Mouse (Mus musculus): ENCODE results near the gene Sos2. TPM values are rescaled to one million over a fixed set of nuclear protein-coding genes. Genes with fewer than 3 reads are reported as not detected.
"Not testable (repeated sequence)": the region's sequence is repeated elsewhere in the genome, so short reads cannot be mapped to it uniquely, and the experiment has no call there.

Gene Sos2
- total RNA-seq, 2 experiments from 2014 or later, result 49.7 to 55.4 TPM

DNA sequence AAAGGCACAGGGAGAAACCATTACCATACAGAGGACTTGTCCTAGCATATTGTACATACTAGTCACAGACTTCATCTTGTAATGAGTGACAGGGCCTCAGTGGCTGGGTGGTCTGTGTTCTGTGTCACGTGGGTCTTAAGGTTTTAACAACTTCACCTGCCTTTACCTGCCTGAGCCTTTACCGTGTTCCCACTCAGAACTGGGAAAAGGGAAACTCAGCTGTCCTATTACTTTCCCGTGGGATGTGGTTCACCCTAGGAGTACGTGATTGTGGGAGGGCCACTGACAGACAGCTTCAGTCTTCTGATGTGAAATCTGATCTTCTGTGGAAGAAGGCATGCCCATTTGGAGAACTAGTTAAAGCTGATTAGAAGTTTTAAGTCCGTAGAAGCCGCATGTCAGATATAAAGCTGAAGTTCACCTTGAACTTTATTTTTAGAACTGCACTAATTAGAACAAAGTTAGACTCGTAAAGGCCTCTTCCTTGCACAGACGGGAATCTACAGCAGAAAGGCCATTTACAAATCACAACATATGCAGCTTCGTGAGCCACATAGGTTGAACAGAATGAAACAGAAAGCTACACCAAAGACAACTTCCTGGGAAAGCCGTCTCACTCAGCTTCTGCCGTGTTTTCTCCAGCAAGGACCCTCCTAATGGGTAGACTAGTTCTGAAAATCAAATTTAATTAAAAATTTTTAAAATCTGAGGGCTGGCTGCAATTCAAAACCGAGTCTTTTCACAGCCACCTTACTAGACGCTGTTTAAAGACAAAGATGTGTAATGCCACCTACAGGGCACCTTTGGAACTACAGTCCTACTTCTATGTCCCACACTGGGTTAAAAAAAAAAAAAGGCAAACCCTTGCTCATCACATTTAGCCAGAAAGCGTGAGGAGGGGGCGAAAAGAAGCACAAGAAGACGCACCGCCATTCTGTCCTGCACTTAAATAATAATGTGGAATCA, 107.5 kb downstream of the Sos2 start:
- DNase-seq (ENCODE audit: low spot score), result peak; percentile 86

- no peak for DNase-seq (ENCODE audit: low spot score)
Observed at GRCm38 (mm10) chr12:69573271-69573670, 108.4 kb downstream of the Sos2 start.

DNA sequence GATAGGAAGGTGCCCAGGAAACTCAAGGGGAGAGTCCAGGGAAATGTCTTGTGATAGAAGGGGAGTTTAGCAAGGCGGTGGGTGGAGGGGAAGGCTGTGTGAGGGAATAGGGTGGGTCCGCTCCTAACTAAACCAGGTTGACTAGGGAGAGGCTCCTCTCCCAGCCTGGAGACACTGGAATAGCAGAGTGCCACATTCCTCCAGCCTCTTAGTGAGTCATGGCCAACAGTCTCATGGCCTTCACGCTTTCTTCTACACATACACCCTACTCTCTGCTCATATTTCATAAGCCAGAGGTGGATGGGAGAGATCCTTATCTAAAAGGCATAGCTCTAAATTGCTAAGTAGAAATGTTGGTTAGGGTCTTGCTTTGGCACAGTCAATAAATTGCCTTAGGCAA, 111.7 kb downstream of the Sos2 start:
- DNase-seq (ENCODE audit: low spot score), result no peak

DNA sequence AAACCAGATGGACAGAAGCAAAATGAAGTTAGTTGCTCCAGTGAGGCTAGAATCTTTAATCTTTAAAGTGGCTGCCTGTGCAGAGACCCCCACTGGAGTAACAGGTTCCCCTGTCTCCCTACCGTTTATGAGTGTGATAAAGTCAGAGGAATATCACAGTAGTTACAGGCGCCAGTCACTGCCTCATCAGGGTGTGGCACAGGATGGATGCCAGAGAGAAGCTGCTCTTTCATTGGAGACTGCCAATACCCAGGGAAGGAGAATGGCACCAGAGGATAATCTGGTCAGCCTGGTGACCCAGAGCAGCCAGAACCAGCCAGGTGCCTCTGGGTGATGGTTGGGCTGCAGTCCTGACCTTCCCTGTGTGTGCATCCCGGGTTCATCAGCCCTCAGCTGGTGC, 113.4 kb downstream of the Sos2 start:
- no peak for DNase-seq (ENCODE audit: low spot score)

- DNase-seq (ENCODE audit: low spot score), result not testable (repeated sequence)
Observed at GRCm38 (mm10) chr12:69561006-69561405, 120.6 kb downstream of the Sos2 start.

DNA sequence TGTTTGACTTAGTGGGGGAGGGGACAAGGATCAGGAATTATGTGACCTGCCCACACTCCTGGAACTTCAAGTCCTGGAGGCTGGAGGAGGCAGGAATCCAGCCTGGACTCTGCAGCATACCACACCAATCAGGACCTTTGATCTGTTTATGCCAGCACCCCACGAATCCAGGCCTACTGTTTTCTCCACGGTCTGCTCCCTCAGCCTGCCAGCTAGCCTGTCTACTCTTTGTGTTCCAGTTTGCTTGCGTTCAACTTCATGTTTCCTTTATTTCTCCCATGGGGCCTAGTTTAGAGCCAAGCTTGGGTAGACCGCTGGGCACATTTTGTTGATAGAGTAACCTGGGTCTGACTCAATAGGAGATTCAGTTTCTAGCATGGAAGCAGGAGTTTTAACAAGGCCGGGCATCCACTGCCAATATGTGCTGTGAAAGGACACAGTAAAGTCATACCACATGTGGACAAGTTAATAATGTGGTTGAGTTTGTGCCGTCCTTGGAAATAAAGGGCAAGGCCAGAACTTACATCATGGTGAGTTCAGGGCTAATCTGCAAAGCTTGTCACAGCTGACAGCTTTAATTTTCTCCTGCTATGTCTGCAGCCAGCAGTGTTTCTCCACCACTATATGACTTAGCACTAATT, 125.3 kb downstream of the Sos2 start:
- no peak for DNase-seq (ENCODE audit: low spot score)

GRCm38 (mm10) chr12:69545456-69546178, 136.0 kb downstream of the Sos2 start:
- no peak for DNase-seq (ENCODE audit: low spot score)

- DNase-seq (ENCODE audit: low spot score), result no peak
Observed at GRCm38 (mm10) chr12:69544994-69545393, 136.7 kb downstream of the Sos2 start.

- no peak for DNase-seq (ENCODE audit: low spot score)
Observed at GRCm38 (mm10) chr12:69544562-69544961, 137.1 kb downstream of the Sos2 start.

- DNase-seq (ENCODE audit: low spot score), result no peak
Observed at GRCm38 (mm10) chr12:69542376-69542775, 139.3 kb downstream of the Sos2 start.

DNA sequence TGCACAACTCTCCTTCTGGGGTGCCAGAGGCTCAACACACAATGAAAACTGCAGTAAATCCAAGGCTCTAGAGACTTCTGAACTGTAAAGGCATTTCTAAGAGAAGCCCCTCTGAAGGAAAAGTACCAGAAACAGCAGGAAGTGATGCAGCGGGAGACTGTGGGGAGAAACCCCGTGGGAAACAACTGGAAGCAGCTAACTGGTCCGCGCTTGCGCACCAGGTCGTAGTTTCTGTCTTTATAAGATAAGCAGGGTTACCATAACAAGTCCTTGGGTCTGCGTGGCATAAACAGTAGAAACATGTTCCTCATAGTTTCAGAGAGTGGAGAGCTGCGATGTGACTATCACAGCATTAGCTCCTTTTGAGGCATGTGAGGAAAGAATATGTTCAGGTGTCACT, 140.0 kb downstream of the Sos2 start:
- DNase-seq (ENCODE audit: low spot score), result no peak

- DNase-seq (ENCODE audit: low spot score), result no peak
Observed at GRCm38 (mm10) chr12:69539353-69539752, 142.3 kb downstream of the Sos2 start.

GRCm38 (mm10) chr12:69538362-69538950, 143.2 kb downstream of the Sos2 start:
- DNase-seq (ENCODE audit: low spot score), result peak; percentile 7

DNA sequence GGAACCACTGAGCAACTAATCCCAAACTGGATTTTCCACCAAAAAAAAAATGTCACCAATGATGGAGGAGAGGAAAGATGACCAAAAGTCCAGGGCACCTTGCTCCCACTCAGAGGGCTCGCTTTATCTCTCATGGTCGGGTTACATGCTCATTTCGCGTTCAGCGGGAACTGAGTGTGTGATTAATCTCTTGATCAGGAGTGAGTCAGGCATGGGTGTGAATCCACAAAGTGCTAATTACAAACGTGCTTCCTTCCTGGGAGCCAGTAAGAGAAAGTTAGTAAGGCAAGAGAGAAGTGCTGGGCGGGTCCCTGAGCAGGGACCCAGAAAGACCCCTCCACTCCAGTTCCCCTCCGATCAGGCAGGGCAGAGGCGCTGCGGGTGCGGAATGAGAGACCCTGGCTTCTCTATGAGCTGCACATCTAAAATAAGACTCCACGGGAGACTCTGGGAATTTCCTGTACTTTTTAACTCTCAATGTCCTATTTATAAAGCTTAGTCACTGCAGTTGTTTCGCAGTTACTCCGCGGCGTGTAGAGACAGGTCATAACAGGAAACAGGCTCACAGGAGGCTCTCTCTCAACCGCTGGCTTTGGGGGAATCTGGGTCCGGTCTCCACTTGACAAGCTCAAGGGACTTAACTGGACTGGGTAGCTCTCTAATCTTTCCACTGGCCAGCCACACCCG, 143.8 kb downstream of the Sos2 start:
- peak; percentile 63 for DNase-seq (ENCODE audit: low spot score)

DNA sequence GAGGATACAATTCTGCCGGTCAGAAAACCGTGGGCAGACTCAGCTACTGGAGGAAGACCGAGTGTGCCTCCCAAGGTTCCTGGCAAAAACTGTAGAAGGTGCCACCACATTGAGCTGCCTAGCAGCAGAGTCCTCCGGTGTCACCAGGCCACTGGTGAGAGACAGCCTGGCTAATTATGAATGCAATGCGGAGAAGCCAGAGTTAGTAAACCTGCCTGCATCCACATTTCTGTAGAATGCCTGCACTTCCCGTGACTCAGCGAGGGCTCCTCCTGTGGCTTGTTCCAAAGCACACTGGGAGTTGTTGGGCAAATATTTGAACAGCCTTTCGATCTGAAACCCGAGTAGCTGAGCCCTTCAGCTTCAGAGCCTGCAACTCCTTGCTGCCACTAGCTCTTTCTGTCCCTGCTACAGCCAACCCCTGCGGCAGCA, 144.4 kb downstream of the Sos2 start:
- peak; percentile 60 for DNase-seq (ENCODE audit: low spot score)

- no peak for DNase-seq (ENCODE audit: low spot score)
Observed at GRCm38 (mm10) chr12:69536616-69537242, 144.9 kb downstream of the Sos2 start.
